Mouse (Mus musculus) macrophage (primary cell): ENCODE measurements around the gene Zdhhc19. TPM values are rescaled to one million over a fixed set of nuclear protein-coding genes. Genes with fewer than 3 reads are reported as not detected.
A peak's percentile ranks its signal among the peaks of the same experiment; 100 is the strongest.

Experiments used
- H3K27ac ChIP-seq: fragments of 350-480 bp; formaldehyde crosslinking; 2 replicates; pipeline ENCODE4 v1.9.0; 2021
- H3K36me3 ChIP-seq: fragments of 350-480 bp; formaldehyde crosslinking; 2 replicates; pipeline ENCODE4 v1.9.0; 2021; ENCODE audit errors: inconsistent target
- H3K4me3 ChIP-seq: fragments of 350-480 bp; formaldehyde crosslinking; 2 replicates; pipeline ENCODE4 v1.9.0; 2021; ENCODE audit errors: inconsistent target
- H3K79me2 ChIP-seq: fragments of 350-480 bp; formaldehyde crosslinking; 2 replicates; pipeline ENCODE4 v1.9.0; 2021; ENCODE audit errors: inconsistent target
- WGBS: methylation state at CpG from one replicate; pipeline ENCODE4 v1.1.7; 2026; ENCODE audit warnings: inconsistent platforms; ENCODE audit not compliant: missing documents; 5-methylcytosine and 5-hydroxymethylcytosine counted together
- polyA plus RNA-seq: library from polyadenylated mRNA; stranded (reverse); fragments of 250-400 nt; gene quantifications from 3 replicates; pipeline ENCODE4 v1.2.4, GENCODE M21; 2018; ENCODE audit warnings: inconsistent platforms

Zdhhc19 gene
- polyA plus RNA-seq, 1 experiment from 2014 or later, result not detected

DNA sequence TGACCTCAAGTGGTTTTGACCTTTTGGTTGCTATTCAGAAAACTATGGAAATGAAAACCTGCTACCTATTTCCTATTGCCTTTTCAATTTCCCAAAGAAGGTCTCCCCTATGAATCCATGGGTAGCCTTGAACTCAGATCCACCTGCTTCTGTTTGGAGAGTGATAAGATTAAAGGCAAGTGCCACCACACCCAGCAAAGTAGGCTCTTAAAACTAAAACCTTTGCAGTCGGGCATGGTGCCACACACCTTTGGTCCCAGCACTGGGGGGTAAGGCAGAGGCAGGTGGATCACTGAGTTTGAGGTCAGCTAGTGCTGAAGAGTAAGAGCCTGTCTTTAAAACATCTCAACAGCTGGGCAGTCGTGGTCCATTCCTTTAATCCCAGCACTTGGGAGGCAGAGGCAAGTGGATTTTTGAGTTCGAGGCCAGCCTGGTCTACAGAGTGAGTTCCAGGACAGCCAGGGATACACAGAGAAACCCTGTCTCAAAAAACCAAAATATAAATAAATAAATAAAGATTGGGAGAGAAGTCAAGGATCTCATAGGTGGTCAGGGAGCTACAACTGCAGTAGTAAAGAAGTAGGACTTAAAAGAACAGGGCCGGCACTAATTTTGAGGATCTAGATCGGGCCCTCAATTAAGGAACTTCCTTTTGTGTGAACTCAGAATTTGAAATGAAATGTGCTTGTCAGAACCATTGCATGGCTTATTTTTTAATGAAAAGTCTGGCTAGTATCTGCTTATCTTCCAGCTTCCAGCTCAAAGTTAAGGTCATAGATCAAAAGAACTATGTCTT, 114.6 kb downstream of the Zdhhc19 start:
- peaks cover 38% of the 10 kb centered on the region for H3K79me2 ChIP-seq

More for the DNA sequence above, 114.6 kb downstream of the Zdhhc19 start:
- 0 out of 2 replicates have a peak overlapping the region, but pooled peaks have one; percentile 0 for H3K27ac ChIP-seq
- WGBS, result 69% methylated on average over 5 of the region's 5 CpGs
- H3K4me3 ChIP-seq, result peak overlapping the region; percentile 62
- 0 out of 2 replicates have a peak, but pooled peaks cover 14% of the 10 kb centered on the region for H3K36me3 ChIP-seq

Other genes with a start within 250 kb of the Zdhhc19 start
- gene Fbxo45, start 249.1 kb upstream of the Zdhhc19 start, polyA plus RNA-seq, result 7.9 to 11.3 TPM (median 8.2 TPM) in 3 replicates
- 14.7 to 20.5 TPM (median 18.9 TPM) in 3 replicates for gene Wdr53, start 249.0 kb upstream of the Zdhhc19 start, polyA plus RNA-seq
- gene Smco1, start 224.8 kb upstream of the Zdhhc19 start, polyA plus RNA-seq, result not detected in 3 replicates
- gene Rnf168, start 218.8 kb upstream of the Zdhhc19 start, polyA plus RNA-seq, result 12.1 to 18.7 TPM (median 16.1 TPM) in 3 replicates
- gene Ubxn7, start 164.0 kb upstream of the Zdhhc19 start, polyA plus RNA-seq, result 3.9 to 6.0 TPM (median 4.0 TPM) in 3 replicates
- 0.67 to 1.2 TPM (median 1.1 TPM) in 3 replicates for gene Tm4sf19, start 95.8 kb upstream of the Zdhhc19 start, polyA plus RNA-seq
- gene Tctex1d2, start 76.6 kb upstream of the Zdhhc19 start, polyA plus RNA-seq, result 16.6 to 17.3 TPM (median 16.7 TPM) in 3 replicates
- 32.5 to 74.9 TPM (median 60.1 TPM) in 3 replicates for gene Pcyt1a, start 65.3 kb upstream of the Zdhhc19 start, polyA plus RNA-seq
- 0.08 to 0.20 TPM in 2 of 3 replicates, not detected in the other for gene Slc51a, start 8.4 kb upstream of the Zdhhc19 start, polyA plus RNA-seq
- 327 to 500 TPM (median 495 TPM) in 3 replicates for gene Tfrc, start 112.7 kb downstream of the Zdhhc19 start, polyA plus RNA-seq
- 0.66 to 3.8 TPM (median 1.1 TPM) in 3 replicates for gene Tnk2, start 147.6 kb downstream of the Zdhhc19 start, polyA plus RNA-seq
- not detected in 3 replicates for gene Muc4, start 239.6 kb downstream of the Zdhhc19 start, polyA plus RNA-seq